15 mouse cellular contexts compared by ENCODE assay signal in genomic region chr15:91063845-91064244, GRCm38 (mm10). TPM values are rescaled to one million over a fixed set of nuclear protein-coding genes. Genes with fewer than 3 reads are reported as not detected.
DNase-seq lines count a peak whose midpoint lies in the region; ATAC-seq and TF ChIP-seq lines count a peak whose summit lies in the region.
"Had no signal": no experiment of that assay in that cellular context is flagged by ENCODE, and none has a peak within 500 bp of the region (broad histone marks: within the 10 kb centered on the region; RNA-seq: fewer than 3 reads in every experiment).

No protein-coding gene starts in this region.

- H3K27ac ChIP-seq in hindbrain, embryonic 10.5 days: peak overlapping the region; percentile 64
- no peak overlapping the region for H3K27ac ChIP-seq in hindbrain, embryonic 11.5 days (ENCODE audit: low read depth, low read length)
- no peak overlapping the region for H3K27ac ChIP-seq in lung, embryonic 16.5 days (ENCODE audit: low read length)
- no peak overlapping the region for H3K27ac ChIP-seq in forebrain, postnatal 0 days (ENCODE audit: low read depth, low read length)
- no peak overlapping the region for H3K27ac ChIP-seq in midbrain, embryonic 16.5 days (ENCODE audit: low read length)
- H3K27ac ChIP-seq in layer of hippocampus, adult 2 months: no peak overlapping the region
- H3K27ac ChIP-seq: heart, embryonic 15.5 days; limb, embryonic 12.5 days; liver, embryonic 15.5 days; neural tube, embryonic 13.5 days had no signal

- H3K4me3 ChIP-seq in hindbrain, embryonic 10.5 days: no peak overlapping the region
- no peak overlapping the region for H3K4me3 ChIP-seq in hindbrain, embryonic 11.5 days (ENCODE audit: low read depth, low read length)
- no peak overlapping the region for H3K4me3 ChIP-seq in lung, embryonic 16.5 days (ENCODE audit: low read length)
- no peak overlapping the region for H3K4me3 ChIP-seq in lung, adult 2 months (replicated peaks; ENCODE audit: extremely low read depth, low read depth, low read length)
- no peak overlapping the region for H3K4me3 ChIP-seq in forebrain, postnatal 0 days (ENCODE audit: low read depth, low read length)
- no peak overlapping the region for H3K4me3 ChIP-seq in midbrain, embryonic 16.5 days (ENCODE audit: low read depth, low read length)
- no peak overlapping the region for H3K4me3 ChIP-seq in layer of hippocampus, adult 2 months
- H3K4me3 ChIP-seq: heart, embryonic 15.5 days; limb, embryonic 12.5 days; liver, embryonic 15.5 days; neural tube, embryonic 13.5 days had no signal

- DNase-seq in hindbrain, embryonic 10.5 days (ENCODE audit: low spot score): no peak
- DNase-seq in hindbrain, embryonic 11.5 days (ENCODE audit: low spot score): no peak
- DNase-seq in lung, adult 2 months: no peak
- peak; percentile 42 for DNase-seq in forebrain, postnatal 0 days
- no peak for DNase-seq in layer of hippocampus, adult 2 months (ENCODE audit: low spot score in 2 of 2)
- no peak for DNase-seq in urinary bladder, postnatal 14 days (ENCODE audit: low spot score)
- DNase-seq: cerebellum, adult 11 months; layer of hippocampus, postnatal 36 days; thymus, adult 2 months had no signal

- H3K9me3 ChIP-seq in hindbrain, embryonic 10.5 days: 0 out of 2 replicates have a peak, but pooled peaks cover 7% of the 10 kb centered on the region
- H3K9me3 ChIP-seq in hindbrain, embryonic 11.5 days (ENCODE audit: control insufficient read depth, low read length): no peaks in the 10 kb centered on the region
- no peaks in the 10 kb centered on the region for H3K9me3 ChIP-seq in lung, embryonic 16.5 days (ENCODE audit: control insufficient read depth, low read length)
- H3K9me3 ChIP-seq in forebrain, postnatal 0 days (ENCODE audit: low read length): no peaks in the 10 kb centered on the region
- H3K9me3 ChIP-seq in midbrain, embryonic 16.5 days (replicated peaks; ENCODE audit: control insufficient read depth, low read length, poor library complexity, severe bottlenecking): no peaks in the 10 kb centered on the region; the same call in 1 of the 2 replicates
- H3K9me3 ChIP-seq: heart, embryonic 15.5 days; limb, embryonic 12.5 days; liver, embryonic 15.5 days; neural tube, embryonic 13.5 days had no signal

- WGBS in hindbrain, embryonic 10.5 days: 69% methylated on average over 7 of the region's 7 CpGs
- WGBS in hindbrain, embryonic 11.5 days: 76% methylated on average over 7 of the region's 7 CpGs
- 61% methylated on average over 7 of the region's 7 CpGs for WGBS in lung, embryonic 16.5 days
- WGBS in lung, adult 2 months: 55% methylated on average over 7 of the region's 7 CpGs
- 40% methylated on average over 7 of the region's 7 CpGs for WGBS in forebrain, postnatal 0 days
- WGBS in midbrain, embryonic 16.5 days: 40% methylated on average over 7 of the region's 7 CpGs

- H3K4me1 ChIP-seq in hindbrain, embryonic 10.5 days (replicated peaks): peaks cover 6% of the 10 kb centered on the region
- no peaks in the 10 kb centered on the region for H3K4me1 ChIP-seq in hindbrain, embryonic 11.5 days (replicated peaks; ENCODE audit: control insufficient read depth, insufficient read depth, low read length)
- H3K4me1 ChIP-seq in lung, embryonic 16.5 days (replicated peaks; ENCODE audit: control insufficient read depth, insufficient read depth, low read length): peaks cover 5% of the 10 kb centered on the region
- H3K4me1 ChIP-seq in lung, adult 2 months (ENCODE audit: control insufficient read depth, insufficient read depth, low read length): no peaks in the 10 kb centered on the region
- 0 out of 2 replicates have a peak, but pooled peaks cover 3% of the 10 kb centered on the region for H3K4me1 ChIP-seq in forebrain, postnatal 0 days (ENCODE audit: insufficient read depth)
- H3K4me1 ChIP-seq in midbrain, embryonic 16.5 days (ENCODE audit: control insufficient read depth, insufficient read depth, low read length): peaks cover 4% of the 10 kb centered on the region; the same call in 1 of the 2 replicates
- H3K4me1 ChIP-seq: limb, embryonic 12.5 days; liver, embryonic 15.5 days; neural tube, embryonic 13.5 days had no signal

- no peaks in the 10 kb centered on the region for H3K27me3 ChIP-seq in hindbrain, embryonic 10.5 days (ENCODE audit: insufficient read depth, poor library complexity, severe bottlenecking)
- H3K27me3 ChIP-seq in hindbrain, embryonic 11.5 days (ENCODE audit: control insufficient read depth, insufficient read depth, low read length): no peaks in the 10 kb centered on the region
- no peaks in the 10 kb centered on the region for H3K27me3 ChIP-seq in lung, embryonic 16.5 days (ENCODE audit: control insufficient read depth, insufficient read depth, low read depth, low read length)
- H3K27me3 ChIP-seq in forebrain, postnatal 0 days (ENCODE audit: insufficient read depth, low read length): no peaks in the 10 kb centered on the region
- H3K27me3 ChIP-seq in midbrain, embryonic 16.5 days (ENCODE audit: control insufficient read depth, insufficient read depth, low read depth, low read length): no peaks in the 10 kb centered on the region
- H3K27me3 ChIP-seq: heart, embryonic 15.5 days; limb, embryonic 12.5 days; liver, embryonic 15.5 days; neural tube, embryonic 13.5 days had no signal

- ATAC-seq in hindbrain, embryonic 11.5 days (ENCODE audit: low FRiP score): no peak
- ATAC-seq in lung, embryonic 16.5 days (ENCODE audit: low read depth): peak; percentile 45; the same call in 1 of the 2 replicates
- peak; percentile 81 for ATAC-seq in forebrain, postnatal 0 days
- ATAC-seq in midbrain, embryonic 16.5 days: peak; percentile 75

- no peak for TF ChIP-seq POLR2A in lung, adult 2 months (IDR thresholded peaks at IDR 0.05; ENCODE audit: borderline replicate concordance, extremely low read depth, low read depth, low read length)

- no peak overlapping the region for H3K4me2 ChIP-seq in hindbrain, embryonic 11.5 days (replicated peaks; ENCODE audit: low read depth, low read length)
- no peak overlapping the region for H3K4me2 ChIP-seq in lung, embryonic 16.5 days (ENCODE audit: low read depth, low read length)
- no peak overlapping the region for H3K4me2 ChIP-seq in forebrain, postnatal 0 days (ENCODE audit: low read depth)
- no peak overlapping the region for H3K4me2 ChIP-seq in midbrain, embryonic 16.5 days (ENCODE audit: low read length)
- H3K4me2 ChIP-seq: heart, embryonic 15.5 days; limb, embryonic 12.5 days; liver, embryonic 15.5 days; neural tube, embryonic 13.5 days had no signal

- TF ChIP-seq CTCF in lung, adult 2 months (IDR thresholded peaks at IDR 0.05; ENCODE audit: insufficient read depth, low read length): no peak
- TF ChIP-seq CTCF in forebrain, postnatal 0 days (IDR thresholded peaks at IDR 0.05; ENCODE audit: low read depth): no peak
- no peak for TF ChIP-seq CTCF in layer of hippocampus, adult 2 months (conservative IDR thresholded peaks at IDR 0.05)

- H3K9ac ChIP-seq in hindbrain, embryonic 11.5 days (ENCODE audit: low read depth, low read length): no peak overlapping the region
- H3K9ac ChIP-seq in lung, embryonic 16.5 days (ENCODE audit: low read length): no peak overlapping the region
- no peak overlapping the region for H3K9ac ChIP-seq in forebrain, postnatal 0 days
- H3K9ac ChIP-seq in midbrain, embryonic 16.5 days (ENCODE audit: low read depth, low read length): no peak overlapping the region
- H3K9ac ChIP-seq: heart, embryonic 15.5 days; limb, embryonic 12.5 days; liver, embryonic 15.5 days; neural tube, embryonic 13.5 days had no signal

- no peaks in the 10 kb centered on the region for H3K36me3 ChIP-seq in hindbrain, embryonic 10.5 days
- H3K36me3 ChIP-seq in hindbrain, embryonic 11.5 days (ENCODE audit: control insufficient read depth, insufficient read depth, low read length): no peaks in the 10 kb centered on the region
- H3K36me3 ChIP-seq in lung, embryonic 16.5 days (ENCODE audit: control insufficient read depth, insufficient read depth, low read length): no peaks in the 10 kb centered on the region
- H3K36me3 ChIP-seq in forebrain, postnatal 0 days (ENCODE audit: insufficient read depth): no peaks in the 10 kb centered on the region
- no peaks in the 10 kb centered on the region for H3K36me3 ChIP-seq in midbrain, embryonic 16.5 days (ENCODE audit: control insufficient read depth, insufficient read depth, low read length)
- H3K36me3 ChIP-seq: heart, embryonic 15.5 days; limb, embryonic 12.5 days; liver, embryonic 15.5 days; neural tube, embryonic 13.5 days had no signal

RNA-seq across cellular contexts. Expression of gene Kif21a, which starts 14.1 kb away (rescaled TPM):
- 26.2 and 28.6 TPM in 2 replicates for polyA plus RNA-seq in hindbrain, embryonic 10.5 days (2016; fragmentation: Nextera tagmentation; extraction: Ambion mirVana)
- polyA plus RNA-seq in hindbrain, embryonic 11.5 days (2014; fragmentation: Nextera tagmentation; extraction: Ambion mirVana): 51.6 and 56.3 TPM in 2 replicates
- polyA plus RNA-seq in lung, embryonic 16.5 days (2015; fragmentation: Nextera tagmentation; extraction: Ambion mirVana): 6.7 and 7.1 TPM in 2 replicates
- polyA plus RNA-seq in lung, adult 2 months (2012; rRNA removed): 5.8 and 8.4 TPM in 2 replicates
- 44.8 and 56.8 TPM in 2 replicates for total RNA-seq in forebrain, postnatal 0 days (2014; rRNA removed)
- polyA plus RNA-seq in forebrain, postnatal 0 days (2015; fragmentation: Nextera tagmentation; extraction: Ambion mirVana): 15.8 and 24.5 TPM in 2 replicates
- 44.7 and 54.7 TPM in 2 replicates for polyA plus RNA-seq in midbrain, embryonic 16.5 days (2015; fragmentation: Nextera tagmentation; extraction: Ambion mirVana)
- 100 to 1,000 TPM; 126 to 130 TPM for total RNA-seq in layer of hippocampus, adult 2 months (2021)
